Mouse (Mus musculus) embryo, embryonic 10.5 days (tissue): ENCODE results near the gene Nostrin.

Source experiments
- DNase-seq: peaks from one replicate; pipeline ENCODE4 v3.0.0-alpha.2; 2015; ENCODE audit warnings: low spot score

Gene Nostrin

DNA sequence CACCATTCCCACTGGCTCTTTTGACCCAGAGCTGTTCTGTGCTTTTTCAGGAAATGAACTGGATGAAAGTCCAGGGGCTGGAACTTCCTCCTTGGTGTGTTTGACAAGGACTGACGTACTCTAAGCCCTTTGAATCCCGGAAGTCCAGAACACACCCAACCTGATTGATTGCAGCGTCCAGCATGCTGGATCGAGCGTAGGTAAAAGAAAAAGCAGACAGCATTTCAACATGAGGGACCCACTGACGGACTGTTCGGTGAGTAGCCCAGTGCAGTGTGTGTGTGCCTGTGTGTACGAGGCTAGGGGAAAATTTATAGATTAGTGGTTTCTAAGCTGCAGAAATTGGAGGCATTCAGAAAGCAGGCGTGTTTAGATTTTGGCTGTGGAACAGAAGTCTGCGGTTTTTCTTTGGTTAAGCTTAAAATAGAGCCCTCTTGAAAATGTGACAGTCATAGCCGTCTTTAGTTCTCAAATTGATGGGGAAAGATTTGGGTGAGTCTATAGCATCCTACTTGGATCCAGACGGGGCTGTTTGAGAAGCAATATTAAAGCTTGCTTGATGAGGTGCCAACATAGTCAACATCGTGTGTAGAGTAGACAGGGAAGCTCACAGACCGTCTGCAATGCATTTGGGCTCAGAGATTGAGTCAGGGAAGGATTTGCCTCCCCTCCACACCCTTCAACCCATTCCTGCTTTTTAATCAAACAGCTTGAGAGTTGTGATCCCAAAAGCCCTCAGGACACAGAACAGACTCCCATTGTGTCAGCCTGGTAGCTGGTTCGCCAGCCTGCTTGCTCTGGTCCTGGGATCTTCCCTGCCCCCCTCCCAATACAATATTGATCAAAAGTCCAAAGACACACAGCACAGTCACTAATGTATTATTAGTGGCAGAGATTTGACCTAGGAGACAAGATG, at the start of gene Nostrin:
TSS of gene Nostrin (plus strand) at position 140 of the 916 bp plus-strand sequence.
- peak; percentile 26 for DNase-seq

DNA sequence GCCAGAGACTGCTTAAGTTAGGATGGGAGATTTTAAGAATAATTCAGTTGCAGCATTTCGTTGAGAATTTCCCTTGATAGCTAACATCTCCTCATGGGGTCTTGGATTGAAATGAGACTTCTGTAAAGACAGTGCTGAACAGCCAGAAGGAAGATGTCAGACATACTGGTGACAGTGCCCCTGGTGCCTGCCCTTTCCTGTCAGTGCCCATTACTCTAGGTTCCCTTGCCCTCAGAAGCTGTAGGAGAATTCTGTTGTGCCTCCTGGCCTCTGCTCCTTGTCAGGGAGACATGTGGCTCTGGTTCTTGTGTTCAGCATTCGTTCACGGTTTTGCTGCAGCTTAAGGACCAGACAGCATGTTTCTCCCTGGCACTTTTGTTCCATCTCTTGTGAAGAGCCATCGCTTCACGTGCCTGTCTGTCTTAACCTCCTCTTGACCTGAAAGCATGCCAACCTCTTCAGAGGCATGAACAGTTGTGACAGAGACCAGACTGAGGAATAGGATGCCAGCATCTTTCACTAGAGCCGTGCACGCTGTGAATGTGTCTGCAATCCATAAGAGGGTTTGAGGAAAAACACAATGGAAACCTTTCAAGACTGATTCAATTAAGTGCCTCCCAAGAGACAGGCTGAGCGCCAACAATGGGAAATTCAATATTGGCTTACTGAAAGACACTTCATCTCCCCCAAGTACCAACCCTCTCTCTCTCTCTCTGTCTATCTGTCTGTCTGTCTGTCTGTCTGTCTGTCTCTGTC, 48.9 kb upstream of the Nostrin start:
- DNase-seq = peak; percentile 40

DNA sequence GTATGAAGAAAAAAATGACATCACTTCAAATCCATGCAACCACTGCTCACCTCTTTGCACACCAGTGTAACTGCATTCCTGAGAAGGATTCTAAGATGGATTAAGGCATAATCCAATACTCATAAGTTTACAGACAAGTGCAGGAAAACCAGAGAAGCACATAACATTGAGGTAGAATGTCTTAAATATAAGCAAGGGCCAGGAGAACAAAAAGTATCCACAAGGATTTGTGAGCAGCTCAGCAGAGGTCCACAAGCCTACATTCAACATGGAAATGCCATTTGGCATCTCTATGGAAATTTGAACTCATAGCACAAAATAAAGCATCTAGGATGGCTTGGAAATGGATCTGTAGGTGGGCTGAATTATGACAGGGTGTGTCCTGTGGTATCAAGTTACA, 39.8 kb upstream of the Nostrin start:
- DNase-seq = no peak

DNA sequence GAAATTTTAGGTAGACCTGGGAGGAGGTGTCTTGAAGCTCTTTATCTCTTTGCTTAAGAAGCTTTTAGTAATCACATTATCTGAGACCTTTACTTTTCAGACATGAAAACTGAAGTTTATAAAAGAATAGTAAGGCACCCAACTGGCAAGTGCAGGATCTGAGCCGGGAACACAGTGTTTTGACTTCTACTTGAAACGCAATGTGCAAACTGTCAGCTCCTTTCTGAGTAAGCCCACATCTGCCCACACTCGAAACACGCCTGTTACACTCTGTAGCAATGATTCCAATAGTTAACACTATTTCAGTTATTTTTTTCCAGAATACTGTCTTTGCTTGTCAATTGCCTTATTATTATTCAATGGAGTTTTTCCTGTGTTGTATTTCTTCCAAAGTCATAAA, 38.8 kb upstream of the Nostrin start:
- no peak for DNase-seq

DNA sequence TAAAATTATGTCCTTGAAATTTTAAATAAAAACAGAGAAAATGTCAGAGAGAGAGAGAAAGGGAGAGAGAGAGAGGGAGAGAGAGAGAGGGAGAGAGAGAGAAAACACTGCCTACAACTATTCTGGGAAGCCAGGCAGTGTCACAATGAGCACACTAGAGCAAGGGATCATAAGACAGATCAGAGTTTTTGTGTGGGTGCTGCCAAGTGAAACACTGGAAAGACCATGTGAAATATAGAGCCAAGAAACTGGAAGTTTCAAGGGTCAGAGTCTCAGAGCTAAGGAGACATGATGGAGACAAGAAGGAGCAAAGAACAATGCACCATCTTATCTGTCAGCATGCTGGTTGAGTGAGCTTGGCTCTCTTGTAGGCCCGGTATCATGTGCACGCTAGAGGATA, 38.1 kb upstream of the Nostrin start:
- no peak for DNase-seq

DNA sequence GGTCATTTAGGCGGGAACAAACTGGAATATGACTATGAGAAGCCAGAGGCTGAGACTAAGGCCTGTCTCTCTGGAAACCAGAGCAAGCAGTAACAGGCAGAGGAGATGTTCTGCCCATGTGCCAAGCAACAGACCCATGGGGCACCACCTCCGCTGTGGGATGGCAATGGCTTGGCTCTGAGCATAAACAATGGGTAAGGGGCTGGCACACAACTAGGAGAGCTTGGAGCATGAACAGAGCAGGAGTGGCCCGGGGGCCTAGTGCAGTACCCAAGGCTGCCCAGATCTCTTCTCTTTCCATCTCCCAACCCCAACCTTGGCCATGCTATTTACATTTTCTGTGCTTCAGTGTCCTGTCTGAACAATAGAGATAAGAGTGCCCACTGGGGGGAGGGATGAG, 36.9 kb upstream of the Nostrin start:
- DNase-seq = no peak

DNA sequence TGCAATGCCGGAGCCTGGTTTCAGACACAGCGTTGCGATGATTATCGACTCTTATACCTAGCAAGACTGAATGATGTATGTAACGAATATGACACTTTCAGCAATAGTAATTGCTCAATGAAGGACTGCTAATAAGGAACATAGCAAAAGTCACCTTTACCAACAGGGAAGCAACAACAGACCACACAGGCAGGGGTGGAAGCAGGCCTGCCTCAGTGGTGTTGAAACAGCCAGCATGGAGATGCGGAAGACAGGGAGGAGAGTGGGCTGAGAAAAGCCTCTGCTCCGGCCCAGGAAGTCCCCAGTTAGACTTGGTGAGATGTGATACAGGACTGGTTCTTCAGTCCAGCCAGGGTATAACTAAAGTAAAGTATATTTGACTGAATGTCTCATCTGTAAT, 36.5 kb upstream of the Nostrin start:
- DNase-seq = no peak

DNA sequence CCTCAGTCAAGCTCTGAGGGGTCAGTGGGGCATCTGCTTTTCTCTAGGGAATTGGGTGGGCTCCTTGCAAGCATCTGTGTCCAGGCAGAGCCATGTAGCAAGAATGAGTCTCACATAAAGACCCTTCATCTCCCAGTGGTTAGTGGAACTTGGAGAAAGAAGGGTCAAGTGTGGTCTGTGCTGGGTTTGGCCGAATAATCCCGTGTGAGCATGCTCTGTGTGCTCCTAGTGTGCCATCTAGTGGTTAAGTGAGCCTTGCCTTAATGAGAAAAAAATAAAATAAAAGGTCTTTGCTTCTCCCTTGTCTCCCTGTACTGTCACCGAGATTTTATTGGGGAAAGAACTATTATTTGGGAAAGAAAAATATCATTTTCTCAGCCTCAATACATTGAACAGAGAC, 34.9 kb upstream of the Nostrin start:
- DNase-seq = peak; percentile 76

DNA sequence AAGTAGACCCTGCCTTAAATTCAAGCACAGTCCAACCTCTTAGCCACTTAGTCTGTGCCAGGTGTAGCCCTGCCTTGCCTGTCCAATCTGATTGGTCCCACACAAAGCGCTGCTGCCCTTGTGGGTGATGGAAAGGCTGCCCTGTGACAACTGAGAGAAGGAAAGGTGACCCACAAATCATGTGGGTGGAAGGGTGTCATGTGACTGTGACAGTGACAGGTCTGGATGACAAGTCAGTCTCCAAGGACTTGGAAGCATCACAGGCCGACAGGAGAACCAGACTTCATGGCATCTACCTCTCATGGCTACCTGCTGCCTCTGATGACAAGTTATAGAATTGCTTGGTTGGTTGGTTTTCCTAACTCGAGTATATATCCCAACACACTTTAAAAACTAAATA, 32.1 kb upstream of the Nostrin start:
- DNase-seq = no peak

DNA sequence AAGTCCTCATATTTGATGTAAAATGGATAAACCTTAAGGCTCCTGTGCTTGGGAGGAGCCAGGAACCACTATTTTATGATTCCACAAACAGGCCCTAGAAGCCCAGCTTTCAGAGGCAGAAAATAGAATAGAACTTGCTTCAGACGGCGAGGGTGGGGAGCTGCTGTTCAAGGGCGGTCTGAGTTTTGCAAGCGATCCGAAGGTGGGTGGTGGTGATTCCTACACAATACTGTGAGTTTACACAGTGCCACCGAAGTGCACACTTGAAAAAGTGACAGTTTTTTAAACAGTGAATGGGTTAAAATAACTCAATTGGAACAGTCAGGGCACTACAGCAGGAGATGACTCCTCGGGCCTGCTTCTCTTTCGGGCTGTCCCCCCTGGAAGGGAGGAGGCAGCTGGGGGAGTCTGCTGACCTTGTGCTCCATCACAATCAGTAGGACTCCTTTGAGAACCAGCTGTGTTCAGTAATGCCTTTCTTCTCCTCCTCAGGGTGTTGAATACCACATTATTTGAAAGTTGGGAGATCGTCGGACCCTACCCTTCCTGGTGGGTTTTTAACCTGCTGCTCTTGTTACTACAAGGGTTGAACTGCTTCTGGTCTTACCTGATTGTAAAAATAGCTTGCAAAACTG, 31.0 kb upstream of the Nostrin start:
- no peak for DNase-seq

DNA sequence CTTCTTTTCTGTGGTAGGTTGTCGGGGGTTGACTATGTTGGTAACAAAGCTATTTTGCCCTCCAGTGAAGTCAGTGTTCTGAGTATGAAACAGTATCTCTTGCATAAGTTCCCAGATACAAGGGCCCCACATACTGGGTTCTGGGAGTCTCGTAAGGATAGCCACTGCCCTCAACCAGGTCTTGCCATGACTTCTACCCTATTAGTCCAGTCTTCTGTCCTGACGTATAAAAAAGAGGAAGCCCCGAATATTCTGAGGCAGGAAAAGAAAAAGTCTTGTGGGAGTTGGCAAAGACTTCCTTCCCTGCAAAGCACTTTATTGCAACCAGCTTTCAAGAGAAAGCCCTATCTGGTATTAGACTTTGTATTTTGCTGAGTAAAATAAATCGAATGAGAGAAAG, 26.4 kb upstream of the Nostrin start:
- no peak for DNase-seq

DNA sequence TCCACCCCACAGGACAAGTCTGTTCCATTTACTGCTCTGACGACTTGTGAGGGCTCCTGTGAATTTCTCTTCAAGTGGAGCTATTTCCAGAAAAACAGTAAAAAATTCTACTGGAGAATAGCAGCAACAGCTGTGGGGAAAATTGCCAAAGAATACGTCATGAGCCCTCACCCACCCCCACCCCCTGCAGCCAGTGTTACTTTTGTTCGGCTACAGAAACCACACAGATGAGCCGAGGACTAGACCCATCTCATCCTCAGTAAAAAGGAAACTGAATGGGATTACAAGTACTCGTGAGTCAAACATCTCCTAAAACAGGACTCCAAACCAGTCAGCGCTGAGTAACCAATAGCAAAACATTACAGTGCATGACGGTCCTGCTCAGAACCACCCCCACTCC, 25.9 kb upstream of the Nostrin start:
- no peak for DNase-seq

DNA sequence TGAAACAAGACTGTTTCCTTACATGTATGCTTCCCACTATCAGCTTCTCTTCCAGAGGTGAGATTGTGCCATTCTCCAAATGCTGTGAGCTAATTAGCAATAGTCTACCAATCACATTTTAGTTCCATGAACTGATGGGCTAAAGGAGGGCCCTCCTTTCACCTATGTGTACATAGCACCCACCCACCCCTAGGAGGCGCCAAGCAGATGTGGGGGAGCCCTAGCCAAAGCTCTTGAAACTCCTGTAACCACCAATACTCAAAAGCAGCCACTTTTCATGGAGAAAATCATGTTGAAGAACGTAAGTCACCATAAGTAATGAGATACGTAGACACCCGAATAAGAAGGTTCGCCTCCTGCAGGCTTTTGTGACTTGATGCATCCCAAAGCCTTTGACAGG, 23.0 kb upstream of the Nostrin start:
- no peak for DNase-seq

DNA sequence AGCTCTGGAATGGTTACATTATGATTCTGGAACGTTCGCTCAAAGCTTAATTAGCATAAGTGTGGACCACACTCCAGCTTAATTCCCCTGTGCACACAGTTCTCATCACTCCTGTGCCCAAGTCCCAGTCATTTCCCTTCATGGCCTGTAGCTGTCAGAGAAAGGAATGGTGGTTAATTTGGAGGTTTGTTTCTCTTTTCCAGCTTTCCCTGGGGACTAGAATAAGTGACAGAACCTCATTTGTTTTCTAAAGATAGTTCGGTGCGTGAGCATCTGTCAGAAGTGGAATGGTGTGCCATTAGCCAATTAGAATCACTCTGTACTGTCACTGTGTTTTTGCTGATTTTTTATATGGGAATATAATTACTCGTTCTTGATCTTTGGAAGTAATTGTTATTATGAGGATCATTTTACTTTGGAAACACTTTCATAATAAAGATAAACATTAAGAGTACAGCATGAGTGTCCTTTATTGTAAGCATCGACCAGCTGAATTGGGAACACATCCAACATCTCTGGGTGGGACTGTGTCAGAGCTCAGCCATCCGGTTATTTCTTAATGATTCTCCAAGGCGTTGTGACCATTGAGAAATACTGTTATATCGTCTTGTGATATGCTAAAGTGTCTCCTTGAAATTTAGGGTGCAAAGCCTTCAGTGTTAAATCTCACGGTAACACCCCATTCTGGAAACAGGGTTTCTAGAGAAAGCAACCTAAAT, 21.6 kb upstream of the Nostrin start:
- no peak for DNase-seq

DNA sequence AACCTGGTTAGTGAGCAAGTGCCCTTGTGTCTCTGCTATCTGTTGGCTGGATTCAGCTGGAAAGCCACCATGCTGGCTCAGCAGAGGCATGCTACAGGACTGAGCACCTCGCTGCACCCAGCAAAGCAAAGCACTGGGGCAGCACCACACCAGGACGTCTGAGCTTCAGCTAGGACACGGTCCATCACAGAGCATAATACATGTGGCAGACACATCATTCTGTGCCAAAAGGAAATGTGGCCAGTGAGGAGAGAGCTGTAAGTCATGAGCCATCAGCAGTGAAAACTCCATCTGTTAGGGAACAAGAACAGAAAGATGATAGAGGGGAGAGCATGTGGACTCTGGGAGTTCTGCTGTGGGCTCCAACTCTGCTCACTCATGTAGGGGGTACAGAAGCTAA, 19.7 kb upstream of the Nostrin start:
- no peak for DNase-seq

DNA sequence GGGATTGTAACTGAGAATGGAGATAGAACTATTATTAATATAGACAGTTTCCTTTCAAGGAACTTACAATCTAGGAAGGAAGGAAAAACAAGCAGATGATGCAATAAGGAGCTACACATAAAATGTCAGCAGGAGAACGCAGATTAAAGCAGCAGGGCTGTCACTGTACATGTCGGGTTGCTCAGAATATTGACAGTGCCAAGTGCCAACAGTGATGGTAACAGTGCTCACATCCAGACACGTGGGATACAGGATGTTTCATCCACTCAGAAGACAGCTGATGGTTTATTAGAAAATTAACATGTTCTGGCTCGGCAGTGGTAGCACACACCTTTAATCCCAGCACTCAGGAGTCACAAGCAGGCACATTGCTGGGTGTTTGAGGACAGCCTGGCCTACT, 18.8 kb upstream of the Nostrin start:
- DNase-seq = no peak

DNA sequence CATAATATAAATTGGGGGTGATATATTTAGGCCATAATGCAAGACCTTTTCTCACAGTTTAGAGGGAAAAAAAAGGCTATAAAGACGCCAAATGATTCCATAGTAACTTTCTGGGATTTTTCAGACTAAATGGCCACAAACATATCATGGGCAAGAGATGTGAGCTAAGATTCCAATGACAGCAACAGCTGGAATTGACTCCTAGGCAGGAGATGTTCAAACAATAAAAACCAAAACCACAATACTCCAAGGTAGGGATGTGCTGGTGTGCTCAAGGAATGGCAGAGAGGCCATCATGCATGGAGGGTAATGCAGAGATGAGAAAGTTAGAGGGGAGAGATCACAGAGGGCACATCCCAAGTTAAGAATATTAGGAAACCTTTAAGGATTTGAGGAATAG, 16.6 kb upstream of the Nostrin start:
- no peak for DNase-seq

DNA sequence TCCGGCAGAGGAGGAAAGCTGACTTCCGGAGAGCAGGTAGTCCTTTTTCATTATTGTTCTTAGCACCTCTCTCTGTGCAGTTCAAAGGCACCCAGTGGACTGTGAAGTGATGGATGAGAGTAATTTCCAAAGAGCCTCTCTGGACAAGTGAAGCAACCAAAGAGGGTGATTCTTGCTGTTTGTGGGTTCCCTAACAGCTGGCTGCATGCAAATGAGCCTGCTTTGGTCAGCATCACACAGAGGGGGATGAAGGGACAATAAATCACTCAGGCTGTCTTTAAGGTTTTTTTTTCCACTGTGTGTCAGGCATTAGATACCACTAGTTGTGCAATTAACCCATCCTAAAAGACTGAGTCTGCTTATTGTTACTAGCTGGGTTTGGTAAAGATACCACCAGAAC, 15.9 kb upstream of the Nostrin start:
- DNase-seq = no peak

DNA sequence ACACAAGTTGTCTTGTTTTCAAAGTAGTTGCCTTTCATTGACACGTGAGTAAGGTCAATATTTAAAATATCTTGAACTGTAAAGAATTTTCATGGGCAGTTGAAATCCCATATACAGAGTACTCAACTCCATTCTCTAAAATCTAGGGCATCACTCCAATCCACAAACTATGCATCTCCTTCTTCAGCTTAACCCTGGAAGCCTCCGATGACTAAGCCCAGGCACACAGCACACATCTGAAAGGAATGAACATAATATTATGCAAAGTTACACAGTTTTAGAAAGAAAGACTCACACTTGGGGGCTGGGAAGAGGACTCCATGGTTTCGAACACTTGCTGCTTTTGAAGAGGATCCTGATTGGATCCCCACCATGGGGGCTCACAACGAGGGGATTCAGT, 13.9 kb upstream of the Nostrin start:
- DNase-seq = no peak

DNA sequence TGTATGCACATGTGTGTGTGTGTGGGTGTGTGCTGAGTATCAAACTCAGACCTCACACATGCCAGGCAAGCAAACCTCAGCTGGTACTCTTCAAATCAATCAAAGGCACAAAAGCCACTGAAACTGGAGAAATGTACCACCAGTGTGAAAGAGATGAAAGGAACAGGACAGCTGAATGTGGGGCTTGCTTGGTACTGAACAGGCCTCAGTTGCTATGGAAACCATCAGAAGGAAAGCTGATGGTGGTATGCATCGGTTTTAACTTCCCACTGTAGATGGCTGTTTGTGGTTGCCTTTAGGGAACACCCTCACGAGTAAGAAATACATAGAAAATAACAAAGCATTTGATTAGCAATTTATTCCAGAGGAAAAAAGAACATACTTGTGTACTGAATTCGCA, 10.2 kb upstream of the Nostrin start:
- DNase-seq = peak; percentile 36

DNA sequence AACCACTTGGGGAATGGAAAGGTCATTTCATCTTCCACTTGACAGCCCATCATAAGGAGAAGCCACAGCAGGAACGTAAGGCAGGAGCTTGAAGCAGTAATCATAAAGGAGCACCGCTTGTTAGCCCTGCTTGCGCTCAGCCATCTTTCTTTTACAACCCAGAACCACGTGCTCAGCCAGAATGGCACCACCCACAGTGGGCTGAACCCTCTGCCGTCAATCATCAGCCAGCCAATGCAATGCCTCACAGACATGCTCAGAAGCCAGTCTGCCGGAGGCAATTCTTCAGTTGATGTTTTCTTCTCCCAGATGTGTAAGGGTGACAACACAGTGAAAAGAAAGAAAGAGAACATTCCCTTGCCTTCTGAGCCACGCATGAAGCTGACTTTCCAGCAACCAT, 7.3 kb upstream of the Nostrin start:
- no peak for DNase-seq

DNA sequence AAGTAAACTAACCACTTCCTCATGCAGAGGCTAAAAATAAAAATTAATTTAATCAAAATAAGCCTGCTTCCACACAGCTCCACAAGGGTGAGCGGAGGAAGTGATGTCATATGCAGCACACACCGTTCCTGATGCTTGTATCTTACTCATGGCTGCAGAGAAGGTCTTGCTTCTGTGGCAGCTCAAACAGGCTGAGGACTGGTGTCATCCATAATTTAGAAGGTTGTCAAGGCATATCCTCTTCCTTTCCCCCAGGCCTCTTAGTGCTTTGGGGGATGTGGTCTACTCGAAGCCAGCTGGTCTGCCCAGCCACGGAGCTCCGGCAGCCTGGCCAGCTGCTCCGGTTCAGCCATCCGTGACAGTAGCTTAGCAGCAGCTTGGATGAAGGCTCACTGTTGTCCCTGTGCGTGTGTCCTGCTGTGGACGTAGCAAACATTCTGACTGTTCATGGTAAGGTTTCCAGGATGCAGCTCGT, 6.6 kb upstream of the Nostrin start:
- peak; percentile 65 for DNase-seq
